Mouse (Mus musculus): ENCODE data around the gene Pcdh9. TPM values are rescaled to one million over a fixed set of nuclear protein-coding genes. Genes with fewer than 3 reads are reported as not detected.

Gene Pcdh9
- polyA plus RNA-seq, 1 experiment from 2014 or later = 27.5 TPM

- Histone ChIP-seq H3K4me2 (ENCODE audit: low read depth, low read length) (no peak overlapping the region), H3K36me3 (replicated peaks; ENCODE audit: control insufficient read depth, insufficient read depth, low read depth, low read length) (no peaks in the 10 kb centered on the region), H3K9ac (replicated peaks; ENCODE audit: low read length) (no peak overlapping the region), H3K4me3 (ENCODE audit: low read depth, low read length) (no peak overlapping the region), H3K27ac (replicated peaks; ENCODE audit: low read depth, low read length) (no peak overlapping the region), H3K9me3 (replicated peaks; ENCODE audit: control insufficient read depth, low read length) (no peaks in the 10 kb centered on the region), H3K4me1 (ENCODE audit: control insufficient read depth, insufficient read depth, low read length) (no peaks in the 10 kb centered on the region), H3K27me3 (ENCODE audit: control insufficient read depth, insufficient read depth, low read length) (no peaks in the 10 kb centered on the region)
- ATAC-seq (replicated peaks; ENCODE audit: insufficient number of reproducible peaks, low FRiP score, low TSS enrichment, low read depth) (no peak), DNase-seq (ENCODE audit: low spot score) (no peak)
- 84% methylated on average over 2 of the region's 2 CpGs for WGBS
These were observed 505.4 kb downstream of the Pcdh9 start for GRCm38 (mm10) chr14:93385090-93385489.

- 44% methylated on average over 4 of the region's 4 CpGs for WGBS
- no peaks in the 10 kb centered on the region for H3K4me1 ChIP-seq (ENCODE audit: control insufficient read depth, insufficient read depth, low read length)
- H3K36me3 ChIP-seq (replicated peaks; ENCODE audit: control insufficient read depth, insufficient read depth, low read depth, low read length) = no peaks in the 10 kb centered on the region
- no peak overlapping the region for H3K4me2 ChIP-seq (ENCODE audit: low read depth, low read length)
- no peak overlapping the region for H3K27ac ChIP-seq (replicated peaks; ENCODE audit: low read depth, low read length)
- no peak overlapping the region for H3K9ac ChIP-seq (replicated peaks; ENCODE audit: low read length)
- no peak overlapping the region for H3K4me3 ChIP-seq (ENCODE audit: low read depth, low read length)
- H3K9me3 ChIP-seq (replicated peaks; ENCODE audit: control insufficient read depth, low read length) = no peaks in the 10 kb centered on the region
- DNase-seq (ENCODE audit: low spot score) = peak; percentile 40
- peak; percentile 52; the same call in 1 of the 2 replicates for ATAC-seq (replicated peaks; ENCODE audit: insufficient number of reproducible peaks, low FRiP score, low TSS enrichment, low read depth)
- H3K27me3 ChIP-seq (ENCODE audit: control insufficient read depth, insufficient read depth, low read length) = no peaks in the 10 kb centered on the region
These were observed 509.3 kb downstream of the Pcdh9 start for GRCm38 (mm10) chr14:93381163-93381562.

GRCm38 (mm10) chr14:93380757-93381156 lies 509.7 kb downstream of the Pcdh9 start:
- Histone ChIP-seq H3K9ac (replicated peaks; ENCODE audit: low read length) (no peak overlapping the region), H3K36me3 (replicated peaks; ENCODE audit: control insufficient read depth, insufficient read depth, low read depth, low read length) (no peaks in the 10 kb centered on the region), H3K4me3 (ENCODE audit: low read depth, low read length) (no peak overlapping the region), H3K4me1 (ENCODE audit: control insufficient read depth, insufficient read depth, low read length) (no peaks in the 10 kb centered on the region), H3K27me3 (ENCODE audit: control insufficient read depth, insufficient read depth, low read length) (no peaks in the 10 kb centered on the region), H3K27ac (replicated peaks; ENCODE audit: low read depth, low read length) (no peak overlapping the region), H3K9me3 (replicated peaks; ENCODE audit: control insufficient read depth, low read length) (no peaks in the 10 kb centered on the region), H3K4me2 (ENCODE audit: low read depth, low read length) (no peak overlapping the region)
- 49% methylated on average over 1 of the region's 1 CpGs for WGBS
- ATAC-seq (replicated peaks; ENCODE audit: insufficient number of reproducible peaks, low FRiP score, low TSS enrichment, low read depth) = no peak
- no peak for DNase-seq (ENCODE audit: low spot score)

GRCm38 (mm10) chr14:93376159-93376558 lies 514.3 kb downstream of the Pcdh9 start:
- no peak overlapping the region for H3K9ac ChIP-seq (replicated peaks; ENCODE audit: low read length)
- H3K27ac ChIP-seq (replicated peaks; ENCODE audit: low read depth, low read length) = no peak overlapping the region
- H3K27me3 ChIP-seq (ENCODE audit: control insufficient read depth, insufficient read depth, low read length) = no peaks in the 10 kb centered on the region
- ATAC-seq (replicated peaks; ENCODE audit: insufficient number of reproducible peaks, low FRiP score, low TSS enrichment, low read depth) = no peak
- H3K4me1 ChIP-seq (ENCODE audit: control insufficient read depth, insufficient read depth, low read length) = no peaks in the 10 kb centered on the region
- H3K36me3 ChIP-seq (replicated peaks; ENCODE audit: control insufficient read depth, insufficient read depth, low read depth, low read length) = no peaks in the 10 kb centered on the region
- no peaks in the 10 kb centered on the region for H3K9me3 ChIP-seq (replicated peaks; ENCODE audit: control insufficient read depth, low read length)
- DNase-seq (ENCODE audit: low spot score) = no peak
- WGBS = 75% methylated on average over 4 of the region's 4 CpGs
- no peak overlapping the region for H3K4me2 ChIP-seq (ENCODE audit: low read depth, low read length)
- no peak overlapping the region for H3K4me3 ChIP-seq (ENCODE audit: low read depth, low read length)

- 45% methylated on average over 4 of the region's 4 CpGs for WGBS
- no peak overlapping the region for H3K27ac ChIP-seq (replicated peaks; ENCODE audit: low read depth, low read length)
- H3K9me3 ChIP-seq (replicated peaks; ENCODE audit: control insufficient read depth, low read length) = no peaks in the 10 kb centered on the region
- H3K4me3 ChIP-seq (ENCODE audit: low read depth, low read length) = no peak overlapping the region
- H3K9ac ChIP-seq (replicated peaks; ENCODE audit: low read length) = no peak overlapping the region
- no peak for ATAC-seq (replicated peaks; ENCODE audit: insufficient number of reproducible peaks, low FRiP score, low TSS enrichment, low read depth)
- H3K27me3 ChIP-seq (ENCODE audit: control insufficient read depth, insufficient read depth, low read length) = no peaks in the 10 kb centered on the region
- no peak overlapping the region for H3K4me2 ChIP-seq (ENCODE audit: low read depth, low read length)
- no peaks in the 10 kb centered on the region for H3K4me1 ChIP-seq (ENCODE audit: control insufficient read depth, insufficient read depth, low read length)
- H3K36me3 ChIP-seq (replicated peaks; ENCODE audit: control insufficient read depth, insufficient read depth, low read depth, low read length) = no peaks in the 10 kb centered on the region
- DNase-seq (ENCODE audit: low spot score) = peak; percentile 46
These were observed 516.3 kb downstream of the Pcdh9 start for GRCm38 (mm10) chr14:93374181-93374580.

GRCm38 (mm10) chr14:93354150-93354549 lies 536.3 kb downstream of the Pcdh9 start:
- H3K36me3 ChIP-seq (replicated peaks; ENCODE audit: control insufficient read depth, insufficient read depth, low read depth, low read length) = no peaks in the 10 kb centered on the region

GRCm38 (mm10) chr14:93350906-93351305 lies 539.6 kb downstream of the Pcdh9 start:
- no peaks in the 10 kb centered on the region for H3K4me1 ChIP-seq (ENCODE audit: control insufficient read depth, insufficient read depth, low read length)
- no peak for ATAC-seq (replicated peaks; ENCODE audit: insufficient number of reproducible peaks, low FRiP score, low TSS enrichment, low read depth)
- peak; percentile 25 for DNase-seq (ENCODE audit: low spot score)
- H3K27ac ChIP-seq (replicated peaks; ENCODE audit: low read depth, low read length) = no peak overlapping the region
- H3K4me2 ChIP-seq (ENCODE audit: low read depth, low read length) = no peak overlapping the region
- no peak overlapping the region for H3K9ac ChIP-seq (replicated peaks; ENCODE audit: low read length)
- no peak overlapping the region for H3K4me3 ChIP-seq (ENCODE audit: low read depth, low read length)
- no peaks in the 10 kb centered on the region for H3K27me3 ChIP-seq (ENCODE audit: control insufficient read depth, insufficient read depth, low read length)
- no peaks in the 10 kb centered on the region for H3K36me3 ChIP-seq (replicated peaks; ENCODE audit: control insufficient read depth, insufficient read depth, low read depth, low read length)
- H3K9me3 ChIP-seq (replicated peaks; ENCODE audit: control insufficient read depth, low read length) = no peaks in the 10 kb centered on the region
- WGBS = 61% methylated on average over 6 of the region's 6 CpGs

More at GRCm38 (mm10) chr14:93354150-93354549, 536.3 kb downstream of the Pcdh9 start:
- Histone ChIP-seq H3K4me1 (ENCODE audit: control insufficient read depth, insufficient read depth, low read length) (no peaks in the 10 kb centered on the region), H3K4me3 (ENCODE audit: low read depth, low read length) (no peak overlapping the region), H3K27ac (replicated peaks; ENCODE audit: low read depth, low read length) (no peak overlapping the region), H3K9me3 (replicated peaks; ENCODE audit: control insufficient read depth, low read length) (no peaks in the 10 kb centered on the region), H3K9ac (replicated peaks; ENCODE audit: low read length) (no peak overlapping the region), H3K27me3 (ENCODE audit: control insufficient read depth, insufficient read depth, low read length) (no peaks in the 10 kb centered on the region), H3K4me2 (ENCODE audit: low read depth, low read length) (no peak overlapping the region)
- DNase-seq (ENCODE audit: low spot score) = no peak
- ATAC-seq (replicated peaks; ENCODE audit: insufficient number of reproducible peaks, low FRiP score, low TSS enrichment, low read depth) = no peak
- 80% methylated on average over 3 of the region's 3 CpGs for WGBS

GRCm38 (mm10) chr14:93349166-93349565 lies 541.3 kb downstream of the Pcdh9 start:
- H3K9ac ChIP-seq (replicated peaks; ENCODE audit: low read length) = no peak overlapping the region
- no peaks in the 10 kb centered on the region for H3K27me3 ChIP-seq (ENCODE audit: control insufficient read depth, insufficient read depth, low read length)
- no peaks in the 10 kb centered on the region for H3K36me3 ChIP-seq (replicated peaks; ENCODE audit: control insufficient read depth, insufficient read depth, low read depth, low read length)
- no peak overlapping the region for H3K4me3 ChIP-seq (ENCODE audit: low read depth, low read length)
- WGBS = 59% methylated on average over 7 of the region's 7 CpGs
- H3K4me2 ChIP-seq (ENCODE audit: low read depth, low read length) = no peak overlapping the region
- no peaks in the 10 kb centered on the region for H3K4me1 ChIP-seq (ENCODE audit: control insufficient read depth, insufficient read depth, low read length)
- DNase-seq (ENCODE audit: low spot score) = no peak
- no peaks in the 10 kb centered on the region for H3K9me3 ChIP-seq (replicated peaks; ENCODE audit: control insufficient read depth, low read length)
- H3K27ac ChIP-seq (replicated peaks; ENCODE audit: low read depth, low read length) = no peak overlapping the region
- no peak for ATAC-seq (replicated peaks; ENCODE audit: insufficient number of reproducible peaks, low FRiP score, low TSS enrichment, low read depth)
